Mouse (Mus musculus) kidney, adult 2 months (tissue): ENCODE measurements around the gene Cyren. TPM values are rescaled to one million over a fixed set of nuclear protein-coding genes. Genes with fewer than 3 reads are reported as not detected.

ENCODE experiments used
- DNase-seq: peaks from one replicate; pipeline ENCODE4 v3.0.0; 2021
- H3K27ac ChIP-seq: fragments of 200-500 bp; 2 replicates; pipeline ENCODE4 v1.5.1; 2012; ENCODE audit warnings: low read depth, low read length, control low read depth, inconsistent platforms; ENCODE audit not compliant: insufficient read depth
- H3K27me3 ChIP-seq: fragments of 200-500 bp; replicated peaks from 2 replicates; pipeline ENCODE4 v1.6.1; 2012; ENCODE audit warnings: mild to moderate bottlenecking, moderate library complexity, low read length, inconsistent platforms; ENCODE audit not compliant: control insufficient read depth, insufficient read depth
- H3K36me3 ChIP-seq: fragments of 200-500 bp; 2 replicates; pipeline ENCODE4 v1.6.1; 2012; ENCODE audit warnings: mild to moderate bottlenecking, moderate library complexity, low read length, inconsistent platforms; ENCODE audit not compliant: control insufficient read depth, insufficient read depth
- H3K4me1 ChIP-seq: fragments of 200-500 bp; 2 replicates; pipeline ENCODE4 v1.6.1; 2011; ENCODE audit warnings: low read length; ENCODE audit not compliant: control insufficient read depth, insufficient read depth
- H3K4me3 ChIP-seq: fragments of 200-500 bp; 2 replicates; pipeline ENCODE4 v1.5.1; 2011; ENCODE audit warnings: mild to moderate bottlenecking, low read depth, low read length, control low read depth; ENCODE audit not compliant: insufficient read depth
- CTCF ChIP-seq: fragments of 200-500 bp; conservative IDR thresholded peaks from 2 replicates; pipeline ENCODE4 v1.5.1; 2011; ENCODE audit warnings: low read depth, mild to moderate bottlenecking, control low read depth, low read length, moderate library complexity, mixed read lengths; ENCODE audit not compliant: insufficient read depth, insufficient read length
- POLR2A ChIP-seq: fragments of 200-500 bp; IDR thresholded peaks from one replicate; pipeline ENCODE4 v1.6.1; 2011; ENCODE audit warnings: low read depth, low read length, control low read depth
- WGBS: fragments of 180-500 bp; shearing (Covaris S2); methylation state at CpG from one replicate; pipeline ENCODE4 v1.1.7; 2018; 5-methylcytosine and 5-hydroxymethylcytosine counted together
- polyA plus RNA-seq: library from polyadenylated mRNA; depleted of rRNA; stranded (reverse); fragments of >200 nt; gene quantifications from 2 replicates; pipeline ENCODE4 v1.2.3, GENCODE M21; 2012

The Cyren gene
- polyA plus RNA-seq, 1 experiment: 6.7 TPM

GRCm38 (mm10) chr6:34906661-34907060 is 28.8 kb upstream of the Cyren start:
- Histone ChIP-seq H3K4me1 (peaks cover 27% of the 10 kb centered on the region), H3K36me3 (peaks cover 1% of the 10 kb centered on the region), H3K27me3 (no peaks in the 10 kb centered on the region), H3K4me3 (no peak overlapping the region), H3K27ac (peak overlapping the region; percentile 82)
- TF ChIP-seq POLR2A (no peak), CTCF (no peak)
- WGBS: 40% methylated on average over 4 of the region's 4 CpGs
- DNase-seq: peak; percentile 96

DNA sequence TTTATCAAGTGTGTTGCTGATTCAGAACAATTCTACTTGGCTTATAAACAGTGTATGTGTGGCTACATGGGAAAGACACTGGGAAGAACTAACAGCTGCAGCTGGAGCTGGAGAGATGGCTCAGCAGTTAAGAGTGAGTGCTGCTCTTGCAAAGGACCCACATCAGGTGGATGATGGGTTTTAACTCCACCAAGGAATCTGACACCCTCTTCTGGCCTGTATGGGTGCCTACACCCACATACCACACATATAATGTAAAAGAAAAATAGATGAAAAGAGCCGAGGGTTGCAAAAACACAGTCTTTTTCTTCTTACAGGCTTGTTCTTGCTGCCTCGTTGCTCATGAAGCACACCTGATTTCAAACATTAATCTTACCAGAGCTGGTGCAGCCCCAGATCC is 28.3 kb upstream of the Cyren start:
- Histone ChIP-seq H3K4me3 (no peak overlapping the region), H3K27ac (peak overlapping the region; percentile 87), H3K36me3 (peaks cover 1% of the 10 kb centered on the region), H3K4me1 (peaks cover 27% of the 10 kb centered on the region), H3K27me3 (no peaks in the 10 kb centered on the region)
- DNase-seq: no peak
- no peak; the same call in 1 of the 2 replicates for TF ChIP-seq CTCF
- TF ChIP-seq POLR2A: no peak
- 27% methylated on average over 2 of the region's 2 CpGs for WGBS

GRCm38 (mm10) chr6:34904361-34904760 is 26.5 kb upstream of the Cyren start:
- DNase-seq: no peak
- Histone ChIP-seq H3K36me3 (peaks cover 1% of the 10 kb centered on the region), H3K27ac (no peak overlapping the region), H3K4me1 (peaks cover 23% of the 10 kb centered on the region), H3K27me3 (no peaks in the 10 kb centered on the region), H3K4me3 (no peak overlapping the region)
- TF ChIP-seq CTCF: no peak
- TF ChIP-seq POLR2A: no peak
- 57% methylated on average over 6 of the region's 6 CpGs for WGBS

GRCm38 (mm10) chr6:34903851-34904250 is 26.0 kb upstream of the Cyren start:
- H3K4me3 ChIP-seq: no peak overlapping the region
- DNase-seq: no peak
- H3K27me3 ChIP-seq: no peaks in the 10 kb centered on the region
- no peak for TF ChIP-seq POLR2A
- TF ChIP-seq CTCF: no peak
- 65% methylated on average over 10 of the region's 10 CpGs for WGBS
- H3K27ac ChIP-seq: no peak overlapping the region
- H3K36me3 ChIP-seq: peaks cover 1% of the 10 kb centered on the region
- peaks cover 23% of the 10 kb centered on the region for H3K4me1 ChIP-seq

- H3K36me3 ChIP-seq: peaks cover 1% of the 10 kb centered on the region
- H3K27me3 ChIP-seq: no peaks in the 10 kb centered on the region
- no peak for DNase-seq
- H3K27ac ChIP-seq: no peak overlapping the region
- H3K4me1 ChIP-seq: peaks cover 20% of the 10 kb centered on the region
- WGBS: 60% methylated on average over 5 of the region's 5 CpGs
- H3K4me3 ChIP-seq: no peak overlapping the region
- no peak for TF ChIP-seq CTCF
- TF ChIP-seq POLR2A: no peak
These were observed 25.6 kb upstream of the Cyren start for GRCm38 (mm10) chr6:34903441-34903840.

GRCm38 (mm10) chr6:34902578-34902977 is 24.7 kb upstream of the Cyren start:
- Histone ChIP-seq H3K4me3 (no peak overlapping the region), H3K36me3 (peaks cover 1% of the 10 kb centered on the region), H3K27ac (no peak overlapping the region), H3K4me1 (peaks cover 14% of the 10 kb centered on the region), H3K27me3 (no peaks in the 10 kb centered on the region)
- DNase-seq: peak; percentile 59
- TF ChIP-seq POLR2A (no peak), CTCF (no peak)
- WGBS: 81% methylated on average over 7 of the region's 7 CpGs

GRCm38 (mm10) chr6:34901911-34902444 is 24.1 kb upstream of the Cyren start:
- DNase-seq: no peak
- H3K4me1 ChIP-seq: peaks cover 8% of the 10 kb centered on the region
- 62% methylated on average over 9 of the region's 9 CpGs for WGBS
- H3K27me3 ChIP-seq: no peaks in the 10 kb centered on the region
- no peak overlapping the region for H3K4me3 ChIP-seq
- peaks cover 1% of the 10 kb centered on the region for H3K36me3 ChIP-seq
- H3K27ac ChIP-seq: no peak overlapping the region
- TF ChIP-seq CTCF (no peak), POLR2A (no peak)
